Mouse (Mus musculus) E14TG2a.4 (cell line): Measurements from ENCODE around the gene Prcc.

Experiments
- CTCF ChIP-seq: conservative IDR thresholded peaks from 2 replicates; pipeline ENCODE4 v1.5.1; 2014; ENCODE audit warnings: low read length
- NANOG ChIP-seq: IDR thresholded peaks from 2 replicates; pipeline ENCODE4 v1.6.1; 2014; ENCODE audit warnings: borderline replicate concordance, low read length, mixed read lengths

DNA sequence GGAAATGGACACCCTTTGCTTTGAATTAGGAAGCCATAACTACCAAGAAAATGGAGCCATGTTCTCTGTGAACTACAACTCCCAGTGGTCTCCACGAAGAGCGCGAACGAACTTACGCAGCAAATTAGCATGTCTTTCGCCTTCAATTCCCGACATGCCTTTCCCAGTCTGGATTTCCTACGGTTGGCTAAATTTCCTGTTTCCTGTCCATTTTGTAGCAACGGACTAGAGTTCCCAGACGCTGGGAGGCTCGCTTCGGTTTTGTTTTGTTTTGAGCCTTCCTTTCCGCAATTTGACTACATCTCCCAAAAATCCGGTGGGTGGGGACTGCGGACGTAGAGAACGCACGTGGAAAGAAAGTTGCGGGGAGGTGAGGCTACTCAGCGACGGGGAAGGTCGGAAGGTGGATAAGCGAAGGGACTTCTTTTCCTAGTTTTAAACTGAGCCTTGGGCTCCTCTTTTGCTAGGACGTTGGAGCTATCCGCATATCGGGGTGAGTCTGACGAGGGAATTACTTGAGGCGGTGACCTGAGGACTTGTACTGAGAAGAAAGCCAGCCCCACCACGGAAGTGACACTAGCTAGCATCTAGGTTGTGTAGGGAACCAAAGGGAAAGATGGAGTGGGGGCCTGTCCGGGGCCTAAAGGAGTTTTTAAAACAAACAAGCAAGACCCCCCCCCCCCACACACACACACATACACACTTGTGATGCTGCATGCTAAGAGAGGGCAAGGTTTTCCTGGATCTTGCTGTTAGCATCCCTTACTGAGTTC, 34.1 kb upstream of the Prcc start, which contains the start of gene Mrpl24:
- TF ChIP-seq CTCF (no peak), NANOG (no peak)
